Mouse (Mus musculus) lung, embryonic 14.5 days (tissue): Measurements from ENCODE around the gene Pkd1l3. TPM values are rescaled to one million over a fixed set of nuclear protein-coding genes. Genes with fewer than 3 reads are reported as not detected.
A peak's percentile ranks its signal among the peaks of the same experiment; 100 is the strongest.

Experiments
- ATAC-seq: fragments of 200-750 bp; cut with Nextera tagmentation; 2 replicates; pipeline ENCODE4 v1.8.0; 2017; ENCODE audit warnings: mild to moderate bottlenecking, moderate TSS enrichment, moderate library complexity; ENCODE audit not compliant: insufficient read depth
- DNase-seq: peaks from one replicate; pipeline ENCODE4 v3.0.0-alpha.2; 2015
- H3K27ac ChIP-seq: fragments of 300-500 bp; sonication (generic); 2 replicates; pipeline ENCODE4 v1.5.1; 2014; ENCODE audit warnings: low read depth, mild to moderate bottlenecking, moderate library complexity
- H3K27me3 ChIP-seq: fragments of 300-500 bp; sonication (generic); 2 replicates; pipeline ENCODE4 v1.6.1; 2014; ENCODE audit warnings: low read length, control low read depth; ENCODE audit not compliant: insufficient read depth
- H3K36me3 ChIP-seq: fragments of 300-500 bp; sonication (generic); 2 replicates; pipeline ENCODE4 v1.6.1; 2014; ENCODE audit warnings: control low read depth; ENCODE audit not compliant: insufficient read depth
- H3K4me1 ChIP-seq: fragments of 300-500 bp; sonication (generic); 2 replicates; pipeline ENCODE4 v1.6.1; 2014; ENCODE audit warnings: antibody characterized with exemption, control low read depth; ENCODE audit not compliant: insufficient read depth
- H3K4me2 ChIP-seq: fragments of 300-500 bp; sonication (generic); 2 replicates; pipeline ENCODE4 v1.6.1; 2014; ENCODE audit warnings: mild to moderate bottlenecking
- H3K4me3 ChIP-seq: fragments of 300-500 bp; sonication (generic); 2 replicates; pipeline ENCODE4 v1.5.1; 2014; ENCODE audit warnings: low read depth, low read length
- H3K9ac ChIP-seq: fragments of 300-500 bp; sonication (generic); 2 replicates; pipeline ENCODE4 v1.6.1; 2014
- H3K9me3 ChIP-seq: fragments of 300-500 bp; sonication (generic); 2 replicates; pipeline ENCODE4 v1.6.1; 2016; ENCODE audit warnings: low read depth, low read length, control low read depth
- CTCF ChIP-seq: IDR thresholded peaks from 2 replicates; pipeline ENCODE4 v1.5.1; 2016; ENCODE audit warnings: antibody characterized with exemption, low read depth
- WGBS: fragments of 180-500 bp; shearing (Covaris S2); extraction: QIAGEN DNeasy Blood & Tissue Kit; methylation state at CpG from one replicate; pipeline ENCODE4 v1.1.7; 2014; 5-methylcytosine and 5-hydroxymethylcytosine counted together
- polyA plus RNA-seq: library from polyadenylated mRNA; unstranded; fragments of >200 nt; fragmentation: Nextera tagmentation; extraction: Ambion mirVana; gene quantifications from 2 replicates; pipeline ENCODE4 v1.2.1, GENCODE M21; 2014

Gene Pkd1l3
- polyA plus RNA-seq, 1 experiment from 2014 or later = 0.09 TPM

GRCm38 (mm10) chr8:109593117-109593788, 21.1 kb upstream of the Pkd1l3 start:
- Histone ChIP-seq H3K9ac (no peak overlapping the region), H3K4me3 (no peak overlapping the region), H3K9me3 (no peaks in the 10 kb centered on the region), H3K36me3 (peaks cover 31% of the 10 kb centered on the region; the same call in 1 of the 2 replicates), H3K27me3 (no peaks in the 10 kb centered on the region), H3K4me1 (no peaks in the 10 kb centered on the region), H3K27ac (no peak overlapping the region; the same call in 1 of the 2 replicates), H3K4me2 (no peak overlapping the region)
- peak; percentile 65 for TF ChIP-seq CTCF
- ATAC-seq (no peak), DNase-seq (peak; percentile 72)
- WGBS = 59% methylated on average over 6 of the region's 6 CpGs

- Histone ChIP-seq H3K4me3 (no peak overlapping the region), H3K27me3 (no peaks in the 10 kb centered on the region), H3K9me3 (no peaks in the 10 kb centered on the region), H3K9ac (no peak overlapping the region), H3K36me3 (peaks cover 36% of the 10 kb centered on the region; the same call in 1 of the 2 replicates), H3K4me1 (no peaks in the 10 kb centered on the region), H3K4me2 (no peak overlapping the region), H3K27ac (no peak overlapping the region)
- ATAC-seq = no peak
- DNase-seq = peak; percentile 65
- WGBS = 48% methylated on average over 8 of the region's 8 CpGs
- TF ChIP-seq CTCF = peak; percentile 95
These were observed 18.5 kb upstream of the Pkd1l3 start for GRCm38 (mm10) chr8:109595854-109596253.

- TF ChIP-seq CTCF = no peak; the same call in 1 of the 2 replicates
- no peak for ATAC-seq
- 79% methylated on average over 2 of the region's 2 CpGs for WGBS
These were observed 7.6 kb upstream of the Pkd1l3 start for GRCm38 (mm10) chr8:109606725-109607124.

GRCm38 (mm10) chr8:109607650-109608049, 6.7 kb upstream of the Pkd1l3 start:
- Histone ChIP-seq H3K36me3 (peaks cover 22% of the 10 kb centered on the region; the same call in 1 of the 2 replicates), H3K9me3 (no peaks in the 10 kb centered on the region), H3K4me1 (peaks cover 4% of the 10 kb centered on the region; the same call in 1 of the 2 replicates), H3K9ac (peak overlapping the region; percentile 71), H3K27me3 (no peaks in the 10 kb centered on the region), H3K4me2 (peak overlapping the region; percentile 80), H3K4me3 (peak overlapping the region; percentile 62), H3K27ac (peak overlapping the region; percentile 97)
- 5% methylated on average over 12 of the region's 12 CpGs for WGBS
- ATAC-seq (no peak), DNase-seq (peak; percentile 52)
- no peak for TF ChIP-seq CTCF

More at GRCm38 (mm10) chr8:109606725-109607124, 7.6 kb upstream of the Pkd1l3 start:
- Histone ChIP-seq H3K27me3 (no peaks in the 10 kb centered on the region), H3K9ac (no peak overlapping the region), H3K4me2 (no peak overlapping the region), H3K4me3 (no peak overlapping the region), H3K27ac (no peak overlapping the region), H3K9me3 (no peaks in the 10 kb centered on the region), H3K4me1 (peaks cover 4% of the 10 kb centered on the region; the same call in 1 of the 2 replicates), H3K36me3 (peaks cover 22% of the 10 kb centered on the region; the same call in 1 of the 2 replicates)
- no peak for DNase-seq

GRCm38 (mm10) chr8:109608271-109609152, 5.8 kb upstream of the Pkd1l3 start, which contains the start of gene Dhodh:
Gene Dhodh (minus strand): TSS chr8:109608673.
- Histone ChIP-seq H3K27me3 (no peaks in the 10 kb centered on the region), H3K27ac (peak within 1 kb of the TSS; percentile 97)
- DNase-seq = peak; percentile 97

GRCm38 (mm10) chr8:109609153-109609502, 5.2 kb upstream of the Pkd1l3 start:
- ATAC-seq = no peak
- peak; percentile 30 for DNase-seq

More at GRCm38 (mm10) chr8:109608271-109609152, 5.8 kb upstream of the Pkd1l3 start, which contains the start of gene Dhodh:
- Histone ChIP-seq H3K4me1 (peaks cover 4% of the 10 kb centered on the region; the same call in 1 of the 2 replicates), H3K9me3 (no peaks in the 10 kb centered on the region), H3K4me2 (peak within 1 kb of the TSS; percentile 80), H3K9ac (peak within 1 kb of the TSS; percentile 71), H3K36me3 (peaks cover 14% of the 10 kb centered on the region; the same call in 1 of the 2 replicates), H3K4me3 (peak within 1 kb of the TSS; percentile 62)
- TF ChIP-seq CTCF = peak; percentile 36; the same call in 1 of the 2 replicates
- under 1% methylated on average over 42 of the region's 42 CpGs for WGBS
- ATAC-seq = peak; percentile 99

More at GRCm38 (mm10) chr8:109609153-109609502, 5.2 kb upstream of the Pkd1l3 start:
- TF ChIP-seq CTCF = no peak
- H3K4me3 ChIP-seq = peak overlapping the region; percentile 62
- 5% methylated on average over 5 of the region's 5 CpGs for WGBS
- peak overlapping the region; percentile 71 for H3K9ac ChIP-seq
- peak overlapping the region; percentile 80 for H3K4me2 ChIP-seq
- H3K27me3 ChIP-seq = no peaks in the 10 kb centered on the region
- 0 out of 2 replicates have a peak, but pooled peaks cover 9% of the 10 kb centered on the region for H3K36me3 ChIP-seq
- H3K4me1 ChIP-seq = peaks cover 4% of the 10 kb centered on the region; the same call in 1 of the 2 replicates
- H3K27ac ChIP-seq = peak overlapping the region; percentile 97
- H3K9me3 ChIP-seq = no peaks in the 10 kb centered on the region
